Mouse (Mus musculus) lung, postnatal 14 days (tissue): ENCODE data around the gene Fli1.

Source experiments
- DNase-seq: peaks from one replicate; pipeline ENCODE4 v3.0.0; 2021

Gene Fli1

DNA sequence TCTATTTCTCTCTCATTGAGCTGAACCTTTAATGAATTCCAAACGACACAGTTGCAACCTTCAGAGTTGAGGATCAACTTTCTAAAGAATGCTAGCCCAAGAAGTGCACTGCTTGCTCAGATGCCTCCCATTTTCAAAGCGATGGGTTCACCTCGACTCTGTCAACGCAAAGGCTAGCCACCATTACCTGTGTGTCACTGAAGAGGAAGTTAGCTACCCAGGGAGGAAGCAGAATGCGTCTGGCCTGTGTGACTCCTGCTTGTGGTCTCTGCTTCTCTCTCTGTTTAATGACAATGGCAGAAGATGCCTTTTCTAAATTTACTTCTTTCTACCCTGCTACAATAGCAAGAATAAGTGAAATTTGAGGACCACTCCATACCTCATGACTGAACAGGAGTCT, 42.6 kb downstream of the Fli1 start:
- no peak for DNase-seq

DNA sequence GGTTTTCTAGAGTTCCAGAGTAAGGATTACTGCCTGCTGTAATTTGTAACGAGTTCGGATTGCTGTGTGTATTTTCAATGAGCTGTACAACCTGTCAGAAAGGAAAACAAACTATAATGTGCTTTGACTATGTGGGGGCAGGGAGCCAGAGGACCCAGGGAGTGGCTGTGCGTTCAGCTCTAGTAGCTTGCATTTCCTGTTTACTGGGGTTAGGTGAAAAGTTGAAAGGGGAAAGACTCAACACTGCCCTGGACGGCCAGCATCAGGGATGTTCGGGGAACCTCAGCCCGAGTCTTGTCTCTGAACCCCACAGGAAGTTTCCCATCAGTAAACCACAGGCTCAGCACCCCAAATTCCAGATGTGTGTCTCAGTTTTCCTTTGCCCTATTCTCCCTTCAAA, 43.2 kb downstream of the Fli1 start:
- DNase-seq = peak; percentile 32

DNA sequence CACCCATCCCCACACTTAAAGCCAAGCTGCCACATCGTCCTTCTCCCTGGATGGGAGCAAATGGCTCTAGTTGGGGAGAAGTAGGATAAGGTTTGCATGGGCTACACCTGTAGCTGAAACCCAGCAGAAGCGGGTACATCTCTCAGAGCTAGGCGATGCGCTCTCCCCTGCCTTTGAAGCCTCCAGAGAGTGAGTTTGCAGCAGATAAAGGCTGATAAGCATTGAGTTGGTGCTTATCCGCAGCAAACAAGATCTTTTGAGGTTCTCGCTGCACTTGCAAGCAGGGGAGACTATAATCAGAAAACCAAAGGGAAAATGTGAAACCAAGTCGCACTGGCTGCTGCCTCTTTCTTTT, 47.0 kb downstream of the Fli1 start:
- DNase-seq = no peak

DNA sequence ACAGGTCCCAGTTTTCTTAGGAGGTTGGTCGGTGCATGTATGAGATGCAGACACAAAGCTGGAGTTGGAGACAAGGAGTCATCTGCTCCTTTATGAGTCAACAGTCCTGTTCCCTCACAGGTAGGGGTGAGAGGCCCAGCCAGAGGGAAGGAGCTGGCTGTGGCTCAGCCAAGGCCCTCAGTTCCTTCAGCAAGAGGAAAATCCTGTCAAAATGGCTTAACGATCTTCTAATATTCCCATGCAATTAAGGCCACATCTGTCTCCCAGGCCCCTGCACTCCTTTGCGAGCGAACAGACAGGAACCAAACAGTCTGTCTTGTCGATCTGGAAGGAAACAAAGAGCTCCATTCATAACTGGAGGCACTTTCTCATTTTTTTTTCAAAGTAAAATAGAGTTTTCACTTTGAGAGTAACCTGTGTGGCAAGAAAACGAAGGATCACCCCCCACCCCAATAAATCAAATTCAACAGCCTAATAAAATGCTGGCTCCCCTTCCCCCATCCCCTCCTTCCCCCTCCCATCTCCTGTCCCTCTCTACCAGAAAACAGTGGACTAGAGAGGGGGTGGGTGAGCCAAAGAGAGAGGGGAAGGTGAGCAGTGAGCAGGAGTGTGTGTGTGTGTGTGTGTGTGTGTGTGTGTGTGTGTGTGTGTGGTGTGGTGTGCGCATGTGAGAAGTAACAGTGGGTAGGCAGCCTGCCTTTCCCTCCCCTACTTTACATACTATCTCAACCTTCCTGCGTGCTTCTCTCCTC, 47.6 kb downstream of the Fli1 start:
- DNase-seq = no peak

DNA sequence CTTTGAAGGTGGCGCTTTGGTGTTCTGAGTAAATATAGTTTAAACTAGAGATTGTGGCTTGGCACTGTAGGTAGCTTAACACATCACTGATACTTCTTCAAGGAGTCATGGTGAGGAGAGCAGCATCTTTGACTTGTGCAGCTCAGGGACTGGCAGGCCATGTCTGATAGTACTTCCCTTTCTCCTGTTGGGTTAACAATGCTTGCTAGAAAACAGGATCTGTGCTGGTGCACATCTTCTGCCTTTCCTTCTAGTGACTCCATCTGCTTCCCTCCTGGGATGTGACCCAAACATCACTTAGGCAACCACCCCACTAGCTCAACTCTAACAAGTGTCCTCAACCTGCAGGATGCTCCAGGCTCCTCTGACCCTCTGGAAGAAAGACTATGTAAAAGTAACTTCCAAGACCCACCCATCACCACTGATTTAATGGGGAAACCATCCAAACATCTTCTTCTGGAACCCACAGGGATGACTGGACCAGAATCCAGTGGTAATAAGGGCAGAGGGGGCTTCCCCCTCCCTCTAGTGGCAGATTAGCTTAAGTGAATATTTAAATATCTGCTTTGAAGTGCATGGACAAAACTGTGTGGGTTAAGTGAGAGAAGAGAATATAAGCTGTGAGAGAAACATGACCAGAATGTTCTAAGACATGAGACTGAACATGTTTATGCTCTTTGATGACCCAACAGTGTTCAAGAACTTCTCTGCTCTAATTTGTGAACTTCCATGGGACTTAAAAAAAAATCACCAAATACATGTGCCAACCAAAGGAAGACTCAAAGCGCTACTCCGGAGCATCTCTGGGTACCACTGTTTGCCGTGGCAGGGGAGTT, 48.9 kb downstream of the Fli1 start:
- no peak for DNase-seq

DNA sequence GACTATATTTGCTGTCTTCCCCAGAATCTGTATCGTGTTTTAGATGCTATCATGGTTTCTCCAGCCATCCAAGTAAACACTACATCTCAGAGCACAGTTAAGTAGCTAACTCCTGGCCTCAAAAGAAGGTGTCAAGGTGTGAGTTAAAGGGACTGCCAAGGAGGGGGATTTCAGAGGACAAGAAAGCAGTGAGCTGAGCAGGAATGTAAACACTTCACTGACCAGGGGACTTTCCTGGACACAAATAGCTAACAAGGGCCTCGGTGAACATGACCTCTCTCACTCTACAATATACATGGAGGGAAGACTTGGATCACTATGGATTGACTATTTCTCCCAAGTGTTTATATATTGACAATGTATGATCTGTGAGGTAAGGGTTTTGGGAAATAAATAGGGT, 49.9 kb downstream of the Fli1 start:
- DNase-seq = no peak

DNA sequence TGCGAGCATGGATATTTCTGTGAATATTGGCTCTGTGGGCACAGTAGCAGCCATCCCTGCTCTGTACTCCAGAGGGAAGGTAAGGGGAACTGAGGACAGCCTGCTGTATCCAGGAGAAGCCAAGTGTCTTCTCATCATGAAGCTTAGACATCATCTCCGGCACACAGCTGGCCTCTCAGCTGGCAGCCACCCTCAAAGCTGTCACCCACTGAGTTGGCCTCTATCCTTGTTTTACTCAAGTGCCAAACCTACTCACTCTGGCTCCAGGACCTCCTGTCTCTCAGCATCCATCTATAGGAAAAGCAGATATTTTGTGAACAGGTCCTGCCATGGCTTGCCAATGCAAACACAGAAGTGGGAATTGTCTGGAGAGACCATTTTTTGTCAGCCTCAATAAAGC, 51.2 kb downstream of the Fli1 start:
- no peak for DNase-seq

DNA sequence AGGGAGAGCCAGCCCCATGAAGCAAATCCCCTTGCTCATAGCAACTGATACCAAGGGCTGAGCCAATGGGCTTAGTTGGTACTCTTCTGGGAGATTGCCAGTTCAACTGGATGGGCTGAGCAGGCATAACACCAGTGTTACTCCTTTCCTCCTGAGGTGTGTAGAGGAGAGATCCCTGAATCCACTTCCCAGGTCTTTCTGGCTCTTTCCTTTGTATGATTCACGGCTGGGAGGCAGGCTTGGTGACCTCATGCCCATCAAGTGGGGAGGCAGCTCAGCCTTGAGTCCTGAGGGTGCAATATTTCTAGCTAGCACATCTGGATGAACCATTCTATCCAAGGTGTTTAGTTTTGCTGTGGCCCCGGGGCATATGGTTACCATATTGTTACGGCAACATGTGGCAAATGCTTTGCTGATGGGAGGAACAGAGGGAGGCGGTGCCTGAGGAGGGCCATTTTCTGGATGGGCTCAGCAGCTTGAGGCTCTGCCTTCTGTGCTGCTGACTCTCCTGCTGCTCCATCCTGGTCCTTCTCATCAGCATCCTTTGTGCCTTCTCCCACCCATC, 52.8 kb downstream of the Fli1 start:
- DNase-seq = no peak

DNA sequence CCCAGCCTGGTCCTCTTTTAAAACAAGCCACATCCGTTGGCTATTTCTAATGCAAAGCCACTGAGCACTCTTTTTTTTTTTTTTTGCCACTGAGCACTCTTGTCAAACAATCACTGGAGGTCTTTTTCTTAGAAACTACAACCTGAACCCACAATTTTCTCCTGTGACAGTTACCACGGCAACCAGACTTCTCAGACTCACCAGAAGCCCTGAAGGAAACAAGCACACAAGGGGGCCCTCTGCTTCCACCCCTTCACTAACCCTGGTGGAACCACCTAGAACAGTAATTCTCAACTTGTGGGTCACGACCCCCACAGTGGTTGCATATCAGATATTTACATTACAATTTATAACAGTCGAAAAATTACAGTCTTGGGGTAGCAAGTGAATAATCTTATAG, 53.3 kb downstream of the Fli1 start:
- no peak for DNase-seq

DNA sequence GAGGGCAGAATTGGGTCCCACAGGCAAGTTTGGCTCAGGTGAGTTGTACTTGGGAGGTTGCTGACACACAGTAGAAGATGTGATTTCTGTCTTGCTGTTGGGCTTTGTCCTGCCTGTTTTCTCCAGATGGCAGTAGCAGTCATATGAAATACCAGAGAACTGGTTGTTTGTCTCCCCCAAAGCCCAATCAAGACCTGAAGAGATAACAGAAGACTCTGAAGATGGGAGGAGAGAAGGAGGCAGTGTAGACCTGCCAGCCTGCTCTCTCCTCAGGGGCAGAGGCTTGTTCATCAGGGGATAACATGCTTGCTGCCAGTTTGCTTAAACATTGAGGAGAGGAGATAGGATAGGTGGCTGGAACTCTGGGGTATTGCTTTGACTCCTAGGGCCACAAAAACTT, 54.0 kb downstream of the Fli1 start:
- DNase-seq = no peak

DNA sequence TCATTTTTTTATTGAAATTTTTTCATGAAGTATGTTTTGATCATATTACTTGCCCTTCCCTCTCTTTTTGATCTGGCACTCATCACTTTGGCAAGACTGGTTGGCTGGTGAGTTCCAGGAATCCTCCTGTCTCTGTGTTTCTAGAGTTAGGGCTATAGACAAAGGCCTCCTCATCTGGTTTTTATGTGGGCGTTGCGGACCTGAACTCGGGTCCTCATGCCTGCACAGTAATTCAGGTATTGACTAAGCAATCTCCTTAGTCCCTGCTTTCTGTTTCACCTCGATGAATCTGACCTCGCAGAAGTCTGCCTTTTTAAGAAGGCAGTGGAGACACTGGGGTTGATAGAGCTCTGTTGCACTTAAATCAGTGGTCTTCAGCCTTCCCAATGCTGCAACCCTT, 54.8 kb downstream of the Fli1 start:
- DNase-seq = no peak

DNA sequence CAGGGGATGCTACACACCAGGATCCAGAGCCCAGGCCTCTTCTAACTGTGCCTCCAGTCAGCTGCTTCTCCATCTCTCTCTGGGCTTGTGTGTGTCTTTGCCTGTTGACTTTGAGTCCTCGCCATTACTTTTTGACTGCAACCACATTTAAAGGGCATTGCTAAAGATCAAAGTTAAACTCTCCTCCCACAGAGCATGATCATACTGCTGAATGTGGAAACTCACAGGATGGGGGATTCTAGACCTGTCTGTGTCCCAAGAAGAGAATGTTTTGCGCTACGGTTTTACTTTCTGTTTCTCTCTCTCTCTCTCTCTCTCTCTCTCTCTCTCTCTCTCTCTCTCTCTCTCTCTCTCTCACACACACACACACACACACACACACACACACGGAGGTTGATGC, 55.3 kb downstream of the Fli1 start:
- no peak for DNase-seq

DNA sequence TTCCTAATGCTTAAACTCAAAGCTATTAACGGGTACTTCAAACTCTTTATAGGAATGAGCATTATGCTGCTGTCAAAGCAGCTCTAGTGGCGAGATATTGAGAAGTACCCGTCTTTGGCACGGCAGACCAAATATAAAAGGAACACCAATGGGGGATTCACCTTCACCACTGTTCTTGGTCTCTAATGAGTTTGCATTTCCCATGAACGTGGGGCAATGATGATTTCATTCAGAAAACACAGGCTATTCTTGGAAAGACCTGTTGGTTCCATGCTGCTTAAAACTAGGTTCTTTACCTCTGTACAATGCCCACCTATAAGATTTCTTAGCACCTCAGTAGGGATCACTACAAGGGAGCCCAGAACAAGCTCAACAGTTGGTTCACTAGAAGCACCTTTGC, 62.2 kb downstream of the Fli1 start:
- no peak for DNase-seq

DNA sequence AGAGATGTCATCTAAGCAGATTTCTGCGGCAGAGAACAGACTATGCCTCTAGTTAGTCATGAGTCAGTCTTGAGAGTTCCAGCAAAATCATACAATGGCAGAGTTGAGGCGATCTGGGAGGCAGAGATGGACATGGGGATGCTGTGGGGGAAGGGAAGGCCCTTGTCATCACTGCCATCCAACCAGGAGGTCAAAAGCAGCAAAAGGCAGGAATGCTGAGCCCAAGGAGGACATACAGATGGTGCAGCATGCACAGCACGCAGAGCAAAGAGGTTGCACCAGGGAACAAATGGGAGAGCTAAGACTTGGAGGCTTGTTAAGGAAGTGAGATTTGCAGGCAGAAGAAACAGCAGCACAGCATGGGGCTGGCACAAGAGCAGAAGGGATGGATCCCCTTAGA, 63.9 kb downstream of the Fli1 start:
- DNase-seq = no peak

DNA sequence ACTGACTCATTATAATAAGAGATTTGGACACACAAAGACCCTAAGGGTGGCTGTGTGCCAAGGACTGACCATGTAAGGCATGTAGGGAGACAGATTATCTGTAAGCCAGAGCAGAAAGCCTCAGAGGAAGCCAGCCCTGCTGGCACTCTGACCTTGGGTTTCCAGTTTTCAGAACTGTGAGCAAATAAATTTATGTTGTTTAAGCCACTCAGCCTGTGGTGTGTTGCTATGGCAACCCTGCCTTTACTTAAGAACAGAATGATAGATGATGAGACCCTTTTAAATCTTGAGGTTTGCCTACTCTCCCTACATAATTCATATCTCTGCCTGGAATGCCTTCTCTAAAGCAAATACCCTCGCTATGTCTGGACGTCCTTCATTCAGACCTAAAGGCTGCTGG, 64.6 kb downstream of the Fli1 start:
- DNase-seq = no peak

DNA sequence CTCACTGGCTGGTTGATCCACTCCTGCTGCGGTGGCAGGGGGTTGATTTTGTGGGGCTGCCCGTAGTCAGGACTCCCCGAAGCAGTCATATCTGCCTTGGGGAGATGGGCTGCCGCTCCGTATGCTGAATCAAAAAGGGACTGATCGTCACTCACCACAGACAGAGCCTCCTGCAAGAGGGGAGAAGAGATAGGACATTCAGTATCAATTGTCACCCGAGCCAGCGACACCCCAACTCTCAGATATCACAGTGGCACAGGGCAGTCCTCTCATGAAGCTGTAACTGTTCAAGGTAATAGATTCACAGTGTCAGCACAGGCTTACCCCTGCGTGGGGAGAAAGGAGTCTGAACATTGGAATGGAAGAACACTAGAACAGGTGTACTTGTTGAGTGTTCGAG, 66.1 kb downstream of the Fli1 start:
- no peak for DNase-seq

DNA sequence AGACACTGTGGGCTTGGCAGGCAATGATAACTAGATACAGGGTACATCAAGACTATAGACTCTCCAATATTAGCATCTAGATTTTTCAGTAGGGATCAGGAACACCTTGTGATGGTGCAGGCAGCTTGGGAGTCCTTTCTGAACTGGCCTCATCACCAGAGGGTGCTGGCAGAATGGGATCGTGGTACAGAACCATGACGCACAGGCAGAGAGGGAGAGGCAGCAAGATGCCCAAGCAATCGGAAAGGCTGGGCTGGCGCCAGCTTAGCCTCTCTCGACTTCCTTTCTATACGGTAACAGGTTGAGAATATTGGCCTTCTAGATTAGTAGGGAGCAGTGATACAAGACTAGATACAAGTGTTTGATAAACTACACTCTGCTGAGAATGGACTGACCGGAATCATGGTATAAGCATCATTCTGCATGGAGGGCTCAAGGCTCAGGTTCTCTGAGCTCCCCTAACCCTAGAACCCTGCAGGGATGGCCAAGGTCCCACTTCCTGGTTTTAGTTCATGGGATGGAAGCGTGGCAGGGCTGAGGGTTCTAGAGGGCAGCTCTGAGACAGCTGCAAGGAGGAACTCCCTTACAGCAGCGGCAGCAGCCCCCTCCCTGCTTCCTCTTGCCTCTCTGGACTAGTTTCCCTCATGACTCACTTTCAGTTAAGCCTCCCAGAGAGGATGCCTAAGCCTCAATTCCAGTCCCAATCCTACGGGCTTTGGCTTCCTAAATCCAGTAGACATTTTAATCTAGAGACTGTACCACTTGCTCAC, 67.9 kb downstream of the Fli1 start:
- no peak for DNase-seq

DNA sequence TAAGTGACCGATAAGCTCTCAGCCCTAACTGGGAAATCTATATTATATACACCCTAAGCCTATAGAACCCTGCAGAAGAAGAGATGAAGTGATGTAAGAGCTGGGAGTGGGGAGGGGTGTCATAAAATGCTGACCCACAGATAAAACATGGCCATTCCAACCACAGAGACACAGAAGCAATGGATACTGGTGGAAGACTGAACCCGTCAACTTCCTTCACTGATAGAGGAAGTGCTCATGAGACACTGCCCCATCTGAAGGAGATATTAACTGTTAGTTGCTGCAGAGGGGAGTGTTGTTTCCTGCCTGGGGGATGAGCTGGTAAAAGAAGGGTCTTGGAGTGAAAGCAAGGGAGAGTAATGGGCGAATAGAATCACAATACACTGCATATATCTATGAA, 70.3 kb downstream of the Fli1 start:
- no peak for DNase-seq

DNA sequence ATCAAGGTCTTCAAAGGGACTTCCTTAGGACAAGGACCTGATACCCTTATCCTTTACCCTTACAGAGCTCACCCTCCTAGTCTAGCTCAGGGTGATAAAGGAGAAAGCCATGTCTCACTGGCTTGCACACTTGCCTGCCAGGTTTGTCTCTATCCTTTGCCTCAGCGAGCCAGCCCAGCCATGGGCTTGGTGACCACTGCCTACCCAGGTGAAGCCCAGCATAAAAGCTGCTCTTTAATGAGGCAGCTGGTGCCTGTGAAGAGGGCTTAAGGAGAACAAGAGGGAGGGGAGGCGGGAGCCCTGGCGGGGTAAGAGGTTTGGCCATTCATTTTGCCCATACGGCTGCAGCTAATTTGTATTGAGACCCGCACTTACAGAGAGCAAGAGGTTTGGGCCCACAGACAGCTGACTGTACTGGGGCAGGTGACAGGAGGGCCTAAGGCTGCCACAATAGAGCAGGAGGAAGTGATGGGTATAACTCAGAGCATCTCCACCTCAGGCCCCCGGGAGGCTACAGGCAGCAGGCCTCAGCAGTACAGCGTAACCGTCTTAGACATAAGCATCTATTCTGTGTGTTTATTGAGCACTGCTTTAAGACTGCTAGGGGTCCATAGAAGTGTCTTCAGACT, 73.4 kb downstream of the Fli1 start:
- no peak for DNase-seq

DNA sequence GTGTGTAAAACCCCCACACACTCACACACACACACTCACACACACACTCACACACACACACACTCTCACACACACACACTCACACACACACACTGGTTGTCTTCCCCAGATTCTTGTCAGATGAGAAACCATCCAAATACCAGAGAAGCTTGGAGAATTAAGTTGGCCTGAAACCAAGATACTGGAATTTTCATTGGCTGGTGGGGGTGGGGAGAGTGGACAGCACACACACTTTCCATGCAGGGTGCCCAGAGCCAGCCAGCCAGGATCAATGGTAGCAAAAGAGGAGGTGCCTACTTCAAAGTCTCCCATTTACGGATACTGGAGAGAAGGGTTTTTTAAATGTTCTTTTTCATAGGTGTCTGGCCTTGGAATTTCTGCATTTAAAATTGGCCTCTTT, 74.3 kb downstream of the Fli1 start:
- no peak for DNase-seq

DNA sequence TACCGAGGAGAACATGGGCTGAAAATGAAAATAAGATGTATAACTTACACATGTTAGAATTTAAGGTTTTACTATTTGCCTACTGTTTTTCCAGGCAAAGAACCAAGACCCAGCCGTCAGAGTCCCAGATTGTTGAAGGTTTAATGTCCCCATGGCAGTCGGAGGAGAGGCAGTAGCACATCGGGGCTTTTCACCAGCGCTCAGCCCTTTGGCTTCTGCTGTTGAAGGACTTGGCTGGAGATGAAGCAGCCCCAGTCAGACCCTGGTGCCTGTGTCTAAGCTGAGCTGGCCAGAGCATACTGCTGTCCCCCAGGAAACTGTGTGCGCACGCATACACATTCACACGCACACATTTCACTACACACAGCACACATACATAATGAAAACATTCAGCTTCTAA, 75.2 kb downstream of the Fli1 start:
- DNase-seq = no peak

DNA sequence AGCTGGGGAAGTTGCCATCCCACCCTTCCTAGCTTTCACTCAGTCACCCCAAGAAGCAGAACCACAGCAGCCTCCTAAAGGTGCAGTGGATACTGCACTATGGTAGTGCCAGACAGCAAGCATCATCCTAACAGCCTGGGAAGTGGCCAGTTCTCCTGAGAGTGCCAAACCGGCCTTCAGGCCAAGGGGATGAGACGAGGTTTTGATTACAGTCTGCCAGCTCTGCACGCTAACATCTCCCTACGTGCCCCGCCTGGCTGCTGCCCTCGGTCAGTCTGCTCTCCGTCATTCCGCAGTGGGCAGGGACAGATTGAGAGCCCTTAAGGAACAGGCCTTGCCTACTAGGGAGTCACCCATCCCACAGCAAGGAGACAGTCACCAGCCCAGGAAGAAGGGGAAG, 75.8 kb downstream of the Fli1 start:
- DNase-seq = no peak

DNA sequence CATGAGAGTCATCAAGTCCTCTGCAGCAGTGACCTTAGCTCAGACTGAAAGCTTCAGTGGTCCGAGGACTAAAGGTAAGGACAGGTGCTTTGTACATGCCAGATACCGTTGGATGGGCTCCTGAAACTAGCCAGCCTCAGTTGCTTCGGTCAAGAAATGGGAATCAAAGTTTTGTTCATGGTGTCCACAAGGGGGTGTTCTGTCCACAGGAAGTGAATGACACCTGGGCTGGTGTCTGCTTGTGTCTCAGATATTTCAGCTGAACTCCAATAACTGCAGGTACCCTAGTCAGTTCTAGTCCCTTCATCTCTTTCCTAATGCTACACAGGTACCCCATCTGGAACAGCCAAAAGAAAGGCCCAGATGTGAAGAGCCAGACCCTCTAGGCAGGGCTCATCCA, 86.0 kb downstream of the Fli1 start:
- no peak for DNase-seq
